Mouse (Mus musculus) olfactory bulb, adult 2 months (tissue): ENCODE measurements around the gene Ggt1.

Experiments
- CTCF ChIP-seq: fragments of 200-500 bp; IDR thresholded peaks from 2 replicates; pipeline ENCODE4 v1.5.1; 2012; ENCODE audit warnings: low read depth, mild to moderate bottlenecking, low read length, moderate library complexity; ENCODE audit not compliant: insufficient read depth
- POLR2A ChIP-seq: fragments of 200-500 bp; IDR thresholded peaks from 2 replicates; pipeline ENCODE4 v1.6.1; 2012; ENCODE audit warnings: mild to moderate bottlenecking, low read depth, low read length, moderate library complexity; ENCODE audit not compliant: insufficient read depth

DNA sequence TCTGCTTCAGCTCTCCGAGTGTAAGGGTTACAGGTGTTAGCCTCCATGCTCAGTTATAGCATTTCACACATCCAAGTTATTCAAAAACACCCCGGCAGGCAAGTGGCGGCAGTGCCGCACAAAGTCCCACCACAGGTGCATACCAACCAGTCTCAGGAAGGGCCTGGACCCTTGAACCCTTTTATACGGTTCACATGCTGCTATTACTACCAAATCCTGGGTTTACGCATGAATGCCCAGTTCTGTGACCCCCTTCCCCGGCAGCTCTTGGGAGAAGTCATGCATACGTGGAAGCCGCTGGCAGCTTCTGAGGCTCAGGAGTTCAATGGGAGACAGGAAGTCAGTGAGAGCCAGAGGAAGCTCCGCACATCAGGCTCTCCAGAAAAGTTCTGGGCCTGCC, 11.8 kb downstream of the Ggt1 start:
- TF ChIP-seq CTCF (no peak), POLR2A (no peak)
